Mouse (Mus musculus) left cerebral cortex, adult 11 months (tissue): ENCODE measurements around the gene Rassf4.
"Not testable (repeated sequence)": the region's sequence is repeated elsewhere in the genome, so short reads cannot be mapped to it uniquely, and the experiment has no call there.

ENCODE experiments used
- DNase-seq: peaks from one replicate; pipeline ENCODE4 v3.0.0; 2022; ENCODE audit warnings: low spot score

Gene Rassf4

GRCm38 (mm10) chr6:116636581-116637235 is 37.0 kb downstream of the Rassf4 start:
- no peak for DNase-seq

GRCm38 (mm10) chr6:116635251-116636180 is 38.2 kb downstream of the Rassf4 start:
- no peak for DNase-seq

- no peak for DNase-seq
Measured at GRCm38 (mm10) chr6:116633741-116634695, 39.7 kb downstream of the Rassf4 start.

GRCm38 (mm10) chr6:116632129-116632528 is 41.6 kb downstream of the Rassf4 start:
- peak; percentile 42 for DNase-seq

- DNase-seq = no peak
Measured at GRCm38 (mm10) chr6:116629766-116630165, 44.0 kb downstream of the Rassf4 start.

- DNase-seq = no peak
Measured at GRCm38 (mm10) chr6:116628539-116629171, 45.1 kb downstream of the Rassf4 start, which contains the start of gene Zfp422. Gene Zfp422 (minus strand): TSS chr6:116628999.

- no peak for DNase-seq
Measured at GRCm38 (mm10) chr6:116628095-116628494, 45.7 kb downstream of the Rassf4 start.

GRCm38 (mm10) chr6:116626417-116626816 is 47.3 kb downstream of the Rassf4 start:
- DNase-seq = not testable (repeated sequence)

- DNase-seq = no peak
Measured at GRCm38 (mm10) chr6:116621318-116622023, 52.3 kb downstream of the Rassf4 start.

- DNase-seq = no peak
Measured at GRCm38 (mm10) chr6:116618073-116618472, 55.7 kb downstream of the Rassf4 start.

- DNase-seq = no peak
Measured at GRCm38 (mm10) chr6:116615719-116616118, 58.0 kb downstream of the Rassf4 start.

GRCm38 (mm10) chr6:116607230-116607629 is 66.5 kb downstream of the Rassf4 start:
- no peak for DNase-seq

GRCm38 (mm10) chr6:116600969-116601368 is 72.8 kb downstream of the Rassf4 start:
- DNase-seq = not testable (repeated sequence)

GRCm38 (mm10) chr6:116584095-116584494 is 89.7 kb downstream of the Rassf4 start, which contains the start of gene Olfr215:
Gene Olfr215 (minus strand): TSS chr6:116584195.
- no peak for DNase-seq
